Mouse (Mus musculus): ENCODE results near the gene Mindy1.

The Mindy1 gene

DNA sequence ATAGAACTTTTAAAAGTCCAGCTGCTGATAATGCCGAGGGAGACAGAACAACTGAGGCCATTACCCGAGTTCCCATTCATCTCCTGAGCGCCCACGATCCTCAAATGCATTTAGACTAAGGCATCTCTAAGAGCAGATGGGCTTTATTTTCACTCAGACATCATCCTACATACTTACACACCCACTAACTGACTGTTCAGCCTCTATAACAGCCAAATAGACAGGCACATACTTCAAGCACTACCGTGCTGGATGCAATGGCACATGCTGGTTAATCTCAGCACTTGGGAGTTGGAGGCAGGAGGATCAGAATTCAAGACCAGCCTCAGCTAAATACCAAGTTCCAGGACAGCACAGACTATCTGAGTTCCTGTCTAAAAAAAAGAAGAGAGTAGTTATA lies 11.4 kb upstream of the Mindy1 start:
- no peak for DNase-seq

DNA sequence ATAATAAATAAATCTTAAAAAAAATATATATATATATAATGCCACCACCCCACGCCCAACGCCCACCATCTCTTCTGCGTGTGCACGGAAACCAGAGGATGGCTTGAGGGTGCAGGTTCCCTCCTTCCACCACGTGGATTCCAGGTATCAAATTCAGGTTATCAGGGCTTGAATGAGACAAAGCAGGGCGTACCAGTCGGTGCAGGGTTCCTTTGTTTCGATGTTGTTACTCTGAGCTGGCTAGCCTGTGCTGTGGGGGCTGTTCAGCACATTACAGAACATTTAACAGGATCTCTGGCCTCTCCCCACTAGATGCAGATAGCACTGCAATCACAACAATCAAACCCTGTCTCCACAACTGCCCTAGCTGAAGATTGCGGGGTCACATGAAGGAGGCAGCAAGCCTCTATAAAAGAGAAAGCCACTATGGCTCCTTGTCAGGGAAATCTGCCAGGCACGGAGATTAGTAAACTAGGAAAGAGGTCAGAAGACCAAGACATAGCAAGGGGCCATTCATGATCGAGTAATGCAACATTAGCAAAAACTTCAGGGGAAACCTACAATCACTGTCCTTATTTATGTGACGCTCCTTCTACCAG lies 10.3 kb upstream of the Mindy1 start:
- no peak for DNase-seq

DNA sequence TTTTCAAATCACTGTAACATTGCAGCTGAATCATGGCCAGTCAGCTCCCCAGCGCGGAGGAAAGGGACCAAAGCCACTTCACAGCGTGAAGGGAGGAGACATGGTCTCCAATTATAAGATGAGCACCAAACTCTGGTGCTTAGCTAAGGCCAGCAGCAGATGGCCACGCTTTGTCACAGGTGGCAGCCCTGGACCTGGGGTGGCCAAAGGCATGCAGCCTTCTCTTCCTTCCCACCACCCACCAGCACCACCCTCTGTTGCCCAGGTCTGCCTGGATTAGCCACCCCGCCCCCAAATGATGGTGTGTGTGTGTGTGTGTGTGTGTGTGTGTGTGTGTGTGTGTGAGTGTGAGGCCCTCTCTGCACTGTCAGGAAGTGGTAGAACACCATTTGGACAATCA lies 7.7 kb upstream of the Mindy1 start:
- DNase-seq = no peak

DNA sequence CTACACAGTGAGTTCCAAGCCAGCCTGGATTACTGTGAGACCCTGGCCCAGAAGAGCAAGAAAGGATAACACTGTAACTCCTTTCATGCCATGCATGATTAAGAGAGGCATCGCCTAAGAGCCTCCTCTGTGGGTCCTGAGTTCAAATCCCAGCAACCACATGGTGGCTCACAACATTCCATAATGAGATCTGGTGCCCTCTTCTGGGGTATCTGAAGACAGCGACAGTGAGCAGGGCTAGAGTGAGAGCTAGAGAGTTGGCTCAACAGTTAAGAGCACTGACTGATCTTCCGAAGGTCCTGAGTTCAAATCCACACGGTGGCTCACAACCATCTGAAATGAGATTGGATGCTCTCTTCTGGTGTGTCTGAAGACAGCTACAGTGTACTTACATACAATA lies 6.7 kb upstream of the Mindy1 start:
- no peak for DNase-seq

DNA sequence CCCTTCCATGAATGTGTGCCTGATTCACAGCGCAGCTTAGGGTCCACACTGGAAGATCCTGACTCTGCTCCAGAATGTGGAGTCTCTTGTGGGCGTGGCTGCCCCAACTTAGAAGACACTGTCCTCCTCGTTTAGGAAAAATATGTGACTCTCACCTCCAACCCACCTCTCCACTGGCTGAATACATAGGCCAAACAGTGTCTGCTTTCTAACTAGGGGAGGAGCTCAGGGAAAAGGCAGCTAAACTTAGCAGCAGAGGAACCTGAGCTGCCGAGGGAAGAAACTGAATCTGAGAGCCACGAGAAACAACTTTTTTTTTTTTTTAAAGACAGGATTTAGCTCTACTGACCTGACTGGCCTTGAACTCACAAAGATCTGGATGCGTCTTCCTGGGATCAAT lies 6.0 kb upstream of the Mindy1 start:
- DNase-seq = no peak

DNA sequence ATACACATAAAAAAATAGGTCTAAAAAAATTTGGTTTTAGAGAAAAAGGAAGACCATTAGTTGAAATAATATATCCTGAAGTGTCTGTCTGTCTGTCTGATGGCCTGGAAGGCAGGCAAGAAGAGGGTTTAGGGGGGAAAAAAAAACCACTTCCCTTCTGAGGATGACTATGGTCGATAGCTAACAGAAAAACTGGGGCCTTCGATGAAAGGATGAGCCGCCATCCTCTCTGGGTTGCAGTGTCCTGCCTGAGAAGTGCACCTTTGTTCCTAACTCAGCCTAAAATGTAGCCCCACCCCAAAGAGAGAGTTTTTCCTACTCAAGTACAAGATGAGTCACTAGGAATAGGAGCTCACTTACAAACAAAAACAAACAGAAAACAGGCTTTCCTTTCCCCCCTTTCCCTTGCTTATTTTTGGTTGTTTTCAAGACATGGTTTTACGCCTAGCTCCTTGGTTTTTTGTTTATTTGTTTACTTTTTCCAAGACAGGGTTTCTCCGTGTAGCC lies 4.7 kb upstream of the Mindy1 start:
- no peak for DNase-seq

DNA sequence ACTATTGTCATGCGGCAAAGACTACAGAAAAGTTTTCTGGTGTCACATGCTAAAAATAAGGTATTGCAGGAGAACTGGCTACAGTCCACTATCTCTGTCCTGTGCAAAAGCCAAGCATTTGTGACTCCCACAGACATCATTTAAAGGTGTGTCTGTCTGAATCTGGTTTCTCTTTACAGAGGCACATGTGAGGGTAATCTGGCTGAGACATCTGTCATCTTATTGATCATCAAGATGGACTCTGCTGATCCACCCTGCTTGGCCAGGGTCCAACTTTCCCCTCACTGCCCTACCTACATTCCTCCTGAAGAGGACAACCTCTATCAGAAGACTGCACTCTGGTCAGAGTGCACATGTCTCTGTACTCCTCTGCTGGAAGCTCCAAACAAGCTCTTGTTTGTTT lies 4.0 kb upstream of the Mindy1 start:
- peak; percentile 48 for DNase-seq

DNA sequence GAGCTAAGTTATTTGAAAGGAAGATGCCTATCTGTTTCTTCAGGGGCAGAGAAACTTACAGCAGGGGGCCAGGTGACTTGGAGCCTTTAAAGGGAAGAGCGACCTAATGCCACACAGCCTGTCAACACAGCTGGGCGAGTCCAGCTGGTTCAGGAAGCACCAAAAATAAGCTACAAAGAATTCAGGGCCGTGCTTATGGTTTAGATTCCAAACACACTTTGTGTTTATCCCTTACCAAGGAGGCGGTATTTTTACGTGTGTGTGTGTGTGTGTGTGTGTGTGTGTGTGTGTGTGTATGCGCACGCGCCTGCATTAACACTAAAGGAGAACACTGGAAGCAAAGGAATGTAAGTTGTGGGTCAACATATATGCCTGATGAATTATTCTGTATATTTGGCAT lies 398 bp upstream of the Mindy1 start:
- DNase-seq = peak; percentile 31

DNA sequence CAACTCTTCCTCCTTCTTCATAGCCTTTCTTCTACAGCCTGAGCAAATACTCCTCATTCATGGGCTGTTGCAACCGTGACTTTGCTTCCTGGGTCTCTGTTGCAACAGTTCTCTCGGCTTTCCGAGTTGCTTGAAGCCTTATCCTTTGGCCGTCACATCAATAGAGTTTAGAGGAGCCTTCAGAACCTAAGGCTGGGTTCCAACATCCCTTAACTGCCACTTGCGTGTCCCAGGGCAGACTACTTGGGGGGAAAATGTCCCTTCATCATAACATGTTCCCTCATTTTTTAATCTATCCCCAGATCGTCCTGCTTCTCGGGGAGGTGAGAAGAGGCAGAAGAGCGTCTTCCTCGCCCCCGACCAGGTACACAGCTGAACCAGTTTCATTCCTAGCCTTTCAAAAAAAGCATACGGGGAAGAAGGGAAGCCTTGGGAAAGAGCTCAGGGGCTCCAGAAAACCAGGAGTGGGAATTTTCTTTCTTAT lies 1.3 kb downstream of the Mindy1 start:
- no peak for DNase-seq

DNA sequence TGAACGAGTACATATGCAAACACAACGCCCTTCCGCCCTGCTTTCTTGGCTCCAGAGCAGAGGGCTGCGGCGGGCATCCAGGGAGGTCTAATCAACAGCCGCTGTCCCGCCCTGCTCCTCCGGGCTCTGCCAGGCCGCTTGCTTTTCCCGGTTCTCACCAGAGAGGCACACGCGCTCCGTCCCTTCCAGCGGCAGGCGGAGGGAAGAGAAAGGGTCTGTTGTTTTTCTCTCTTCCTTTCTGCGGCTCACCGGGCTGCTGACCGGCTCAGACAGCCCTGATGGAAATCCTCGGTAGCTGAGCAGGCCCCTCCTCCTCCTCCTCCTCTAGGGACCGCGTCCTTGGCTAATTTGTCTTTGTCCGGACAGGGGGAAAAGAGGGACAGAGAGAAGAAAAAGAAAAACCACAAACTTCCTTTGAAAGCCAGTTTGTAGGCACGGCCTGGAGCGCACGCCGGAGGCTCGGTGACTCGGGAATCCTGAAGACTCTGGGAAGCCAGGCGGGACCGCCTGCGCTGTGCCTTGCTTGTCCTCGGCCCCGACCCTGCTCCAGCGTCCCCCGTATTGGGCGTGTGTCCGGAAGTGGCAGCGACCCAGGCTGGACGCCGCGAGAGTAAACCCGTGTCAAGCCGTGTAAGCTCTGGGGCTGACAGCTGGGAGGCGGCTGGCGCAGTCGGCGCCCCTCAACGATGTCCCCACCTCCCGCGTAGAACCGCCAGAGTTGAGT lies 1.9 kb downstream of the Mindy1 start:
- peak; percentile 89 for DNase-seq

DNA sequence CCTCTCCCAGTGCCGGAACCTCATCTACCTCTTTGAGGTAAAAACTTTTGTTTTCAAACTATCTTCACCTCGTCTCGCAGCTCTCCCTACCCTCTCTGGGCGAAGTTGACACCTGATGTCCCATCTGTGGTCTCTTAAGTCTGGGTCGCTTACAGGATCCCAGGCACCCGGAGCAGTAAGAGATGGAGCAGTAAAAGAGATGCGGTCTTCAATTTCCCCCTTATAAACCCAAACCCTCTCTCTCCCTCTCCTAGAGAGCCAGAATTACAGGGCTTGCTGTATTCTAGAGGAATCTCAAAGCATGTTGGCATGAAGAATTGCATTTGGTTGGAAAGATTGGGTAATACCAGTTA lies 2.4 kb downstream of the Mindy1 start:
- DNase-seq = no peak

DNA sequence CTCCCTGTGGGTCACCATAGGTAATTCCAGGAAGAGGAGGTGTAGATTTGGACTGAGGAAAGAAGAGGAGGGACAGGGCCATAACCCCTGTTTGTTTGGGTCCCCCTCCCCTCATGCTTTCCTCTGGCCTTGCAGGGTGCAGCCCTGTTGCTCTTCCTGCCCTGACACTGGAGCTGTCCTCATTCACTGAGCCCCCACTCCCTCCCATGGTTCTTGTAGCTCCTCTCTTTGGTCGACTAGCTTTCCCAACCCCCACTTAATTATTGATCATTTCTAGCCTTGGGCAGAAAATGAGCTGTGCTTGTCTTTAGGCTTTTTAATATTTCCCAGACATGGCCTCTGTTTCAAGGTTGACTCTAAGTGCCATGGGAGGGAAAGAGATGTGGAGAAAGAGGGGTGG lies 2.9 kb downstream of the Mindy1 start:
- peak; percentile 20 for DNase-seq

DNA sequence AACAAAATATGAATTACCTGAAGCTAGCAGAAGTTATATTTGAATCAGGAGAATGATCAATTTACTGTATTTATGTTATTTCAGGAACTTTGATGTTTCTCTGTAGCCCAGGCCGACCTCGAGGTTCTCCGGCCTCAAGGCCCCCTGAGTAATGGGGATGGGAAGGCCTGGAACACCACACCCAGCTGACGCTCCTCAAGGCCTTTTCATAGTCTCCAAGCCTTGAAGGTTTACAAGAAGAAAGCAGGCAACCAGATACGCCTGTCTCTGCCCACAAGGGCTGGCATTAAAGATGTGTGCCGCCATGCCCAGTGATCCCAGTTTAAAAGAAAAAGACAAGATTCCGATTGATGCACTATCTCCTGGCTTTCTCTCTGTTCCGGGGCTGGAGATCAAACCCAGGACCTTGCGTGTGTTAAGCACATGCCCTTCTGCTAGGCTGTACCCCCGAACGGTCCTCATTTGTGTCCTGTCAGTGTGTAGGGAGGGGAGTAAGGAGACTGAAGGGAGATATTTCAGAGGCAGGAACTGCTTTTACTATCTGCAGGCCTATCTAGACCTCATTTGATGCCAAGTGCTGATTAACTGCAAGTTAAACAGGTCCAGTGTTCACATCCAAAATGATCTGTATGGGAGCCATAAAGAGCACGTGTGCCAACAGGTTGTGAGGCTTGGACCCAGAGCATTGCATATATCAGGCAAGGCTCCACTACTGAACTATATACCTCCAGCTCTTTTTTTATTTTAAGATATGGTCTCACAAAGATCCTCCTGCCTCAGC lies 3.5 kb downstream of the Mindy1 start:
- no peak for DNase-seq

DNA sequence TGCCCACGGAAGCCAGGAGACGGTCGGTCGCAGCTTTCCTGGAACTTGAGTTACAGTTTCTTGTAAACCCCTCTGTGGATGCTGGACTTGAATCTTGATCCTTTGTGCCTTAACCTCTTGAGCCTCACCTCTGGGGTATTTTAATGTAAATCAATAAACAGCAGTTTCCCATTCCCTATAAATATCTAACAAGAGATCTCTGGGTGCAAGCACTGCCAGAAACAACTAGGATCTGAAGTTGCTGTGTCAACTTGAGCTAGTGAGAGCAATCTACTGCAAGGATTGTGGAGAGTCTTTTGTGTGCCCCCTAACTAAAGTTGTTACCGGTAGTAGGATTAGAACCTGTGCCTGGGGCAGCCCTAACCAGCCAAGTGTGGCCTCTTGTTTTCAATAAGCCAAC lies 4.2 kb downstream of the Mindy1 start:
- no peak for DNase-seq

DNA sequence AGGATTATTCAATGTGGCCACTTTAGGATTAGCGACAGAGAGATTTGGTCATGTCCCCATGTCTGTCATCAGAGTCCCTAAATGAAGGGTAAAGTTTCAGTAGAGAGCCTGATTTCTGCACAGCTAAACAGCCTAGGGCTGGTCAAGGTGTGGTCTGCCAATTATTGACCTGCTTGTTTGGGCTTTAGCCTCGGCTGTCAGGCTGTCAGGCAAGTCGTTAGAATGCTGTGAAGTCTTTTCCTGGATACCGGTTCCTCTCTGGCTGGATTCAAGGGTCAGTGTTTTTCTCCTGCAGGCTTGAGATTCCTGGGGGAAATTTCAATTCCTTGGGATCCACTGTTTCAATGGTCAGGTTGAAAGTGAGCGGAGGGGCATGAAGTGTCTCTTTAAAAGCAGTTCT lies 4.9 kb downstream of the Mindy1 start:
- DNase-seq = no peak

DNA sequence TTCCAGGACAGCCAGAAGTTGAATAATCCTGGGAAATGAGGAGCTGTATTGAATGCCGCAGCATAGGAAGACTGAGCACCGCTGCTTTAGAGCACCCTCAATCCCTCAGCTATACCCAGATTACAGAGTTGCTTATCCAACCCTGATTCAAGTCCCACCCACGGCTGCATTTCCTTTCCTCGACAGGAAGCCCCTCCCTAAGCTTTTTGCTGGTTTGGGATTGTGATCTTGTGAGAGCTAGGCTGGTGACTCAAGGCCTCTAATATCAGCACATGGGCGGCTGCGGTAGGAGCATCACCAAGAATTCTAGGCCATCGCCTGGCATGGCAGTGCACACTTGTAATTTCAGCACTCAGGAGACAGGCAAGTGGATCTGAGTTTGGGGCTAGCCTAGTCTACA lies 5.4 kb downstream of the Mindy1 start:
- DNase-seq = no peak

DNA sequence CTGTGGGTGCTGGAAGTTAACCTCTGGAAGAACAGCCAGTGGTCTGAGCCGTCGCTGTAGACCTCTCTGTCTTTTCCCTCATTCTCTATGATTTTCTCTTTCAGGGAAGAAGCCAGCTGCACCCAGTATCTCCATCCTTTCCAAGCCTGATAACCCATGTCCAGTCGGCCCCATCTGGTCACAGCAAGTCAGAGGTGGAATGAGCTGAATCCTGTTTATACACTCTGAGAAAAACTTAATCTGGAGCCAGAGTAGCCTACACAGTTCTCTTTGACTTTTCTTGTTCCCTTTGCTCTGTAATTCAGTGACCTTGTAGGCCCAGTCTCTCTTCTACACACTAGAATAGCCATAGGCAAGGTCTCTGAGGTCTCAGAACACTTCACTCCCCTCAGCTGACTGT lies 6.4 kb downstream of the Mindy1 start:
- DNase-seq = no peak

DNA sequence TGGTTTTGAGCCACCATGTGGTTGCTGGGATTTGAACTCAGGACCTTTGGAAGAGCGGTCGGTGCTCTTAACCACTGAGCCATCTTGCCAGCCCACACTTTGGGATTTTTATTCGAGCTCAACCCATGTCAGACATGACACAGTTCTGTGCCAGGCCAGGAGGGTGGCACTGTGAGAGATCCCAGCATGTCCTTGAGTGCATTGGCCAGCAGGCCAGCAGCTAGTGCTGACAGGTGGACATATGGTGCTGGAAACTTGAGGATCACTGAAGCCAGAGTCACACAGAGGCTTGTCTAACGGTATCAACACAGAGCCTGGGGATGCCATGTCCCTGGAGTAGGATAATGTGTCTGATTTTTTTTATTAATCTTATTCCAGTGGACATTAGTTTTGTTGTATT lies 8.3 kb downstream of the Mindy1 start:
- DNase-seq = no peak

DNA sequence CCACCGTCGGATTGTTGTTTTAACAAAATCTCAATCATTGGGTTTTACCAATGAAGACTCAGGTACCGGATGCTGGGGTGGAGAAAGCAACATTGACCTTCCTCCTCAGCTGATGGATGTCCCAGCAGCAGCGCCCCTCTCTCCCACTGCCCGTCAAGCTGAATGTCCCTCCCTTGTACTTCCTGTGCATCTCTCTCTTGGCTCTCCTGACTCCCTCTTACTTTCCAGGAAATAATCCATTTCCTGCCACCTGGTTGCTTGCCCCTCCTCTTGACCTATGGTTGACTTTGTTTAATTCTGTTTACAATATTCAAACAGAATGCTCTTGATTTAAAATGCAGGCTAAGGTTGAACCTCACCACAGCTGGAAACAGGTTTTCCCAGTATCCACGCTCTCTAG lies 9.0 kb downstream of the Mindy1 start:
- DNase-seq = no peak

DNA sequence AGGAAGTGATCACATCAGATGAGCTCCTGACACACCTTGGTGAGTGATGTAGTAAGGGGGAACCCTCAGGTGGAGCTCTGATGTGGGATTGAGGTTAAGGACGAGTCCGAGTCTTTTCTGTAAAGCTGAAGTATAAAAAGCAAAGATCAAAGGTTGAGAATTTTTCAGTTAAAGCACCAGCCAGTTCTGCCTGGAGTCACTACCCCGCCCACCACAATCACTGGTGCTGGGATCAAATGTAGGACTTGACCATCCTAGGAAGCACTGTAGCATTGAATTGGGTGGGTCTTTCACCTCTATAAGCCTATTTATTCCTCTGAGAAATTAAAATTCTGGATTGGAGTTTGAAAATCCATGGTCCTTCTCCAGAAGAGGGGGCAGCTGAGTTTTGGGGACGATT lies 9.9 kb downstream of the Mindy1 start:
- DNase-seq = no peak

DNA sequence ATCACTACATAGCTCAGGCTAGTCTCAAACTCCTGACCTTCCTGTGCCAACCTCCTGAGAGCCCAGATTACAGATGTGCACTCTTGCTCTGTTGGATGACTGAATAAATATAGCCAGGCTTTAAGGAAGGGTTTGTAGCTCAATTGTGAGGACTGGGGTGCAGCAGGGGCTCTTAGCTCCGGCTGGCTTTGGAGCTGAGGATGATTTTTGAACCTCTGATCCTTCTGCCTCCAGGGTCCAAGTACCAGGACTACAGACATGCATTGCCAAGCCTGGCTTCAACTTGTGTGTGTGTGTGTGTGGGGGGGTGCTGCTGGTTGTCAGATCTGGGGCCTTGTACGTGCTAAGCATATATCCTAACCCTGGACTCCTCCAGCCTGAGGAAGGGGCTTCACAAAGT lies 11.8 kb downstream of the Mindy1 start:
- no peak for DNase-seq

DNA sequence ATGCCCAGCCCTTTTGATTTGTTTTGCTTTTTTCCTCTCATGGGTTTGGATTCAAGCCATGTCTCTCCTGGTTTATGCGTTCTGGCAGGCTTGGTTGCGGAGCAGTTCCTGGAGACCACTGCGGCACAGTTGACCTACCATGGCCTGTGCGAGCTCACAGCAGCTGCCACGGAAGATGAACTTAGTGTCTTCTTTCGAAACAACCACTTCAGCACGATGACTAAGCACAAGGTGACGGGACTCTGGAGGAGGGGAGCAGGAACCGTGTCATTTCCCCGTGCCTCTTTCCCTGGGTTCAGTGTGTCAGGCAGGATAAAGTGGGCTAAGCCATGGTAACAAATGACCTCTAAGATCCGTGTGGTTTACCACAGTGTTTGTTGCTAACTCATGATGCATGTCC lies 12.4 kb downstream of the Mindy1 start:
- no peak for DNase-seq

DNA sequence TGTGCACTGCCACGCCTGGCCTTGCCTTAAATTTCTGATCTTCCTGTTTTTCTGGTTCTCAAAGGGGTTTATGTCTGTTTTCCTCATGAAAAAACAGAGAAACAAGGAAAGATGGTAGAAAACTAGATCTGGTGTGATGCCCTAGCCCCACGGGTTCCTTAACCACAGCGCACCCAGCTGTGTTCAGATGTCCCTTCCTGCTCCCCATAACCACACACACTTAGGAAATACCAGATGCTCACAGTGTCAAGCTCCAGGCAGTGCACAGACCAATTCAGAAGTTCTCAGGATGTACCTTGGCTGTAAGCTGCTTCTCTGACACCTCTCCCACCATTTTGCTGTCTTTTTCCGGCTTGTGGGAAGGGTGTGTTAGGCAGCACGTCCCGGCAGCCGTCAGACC lies 13.2 kb downstream of the Mindy1 start:
- no peak for DNase-seq

DNA sequence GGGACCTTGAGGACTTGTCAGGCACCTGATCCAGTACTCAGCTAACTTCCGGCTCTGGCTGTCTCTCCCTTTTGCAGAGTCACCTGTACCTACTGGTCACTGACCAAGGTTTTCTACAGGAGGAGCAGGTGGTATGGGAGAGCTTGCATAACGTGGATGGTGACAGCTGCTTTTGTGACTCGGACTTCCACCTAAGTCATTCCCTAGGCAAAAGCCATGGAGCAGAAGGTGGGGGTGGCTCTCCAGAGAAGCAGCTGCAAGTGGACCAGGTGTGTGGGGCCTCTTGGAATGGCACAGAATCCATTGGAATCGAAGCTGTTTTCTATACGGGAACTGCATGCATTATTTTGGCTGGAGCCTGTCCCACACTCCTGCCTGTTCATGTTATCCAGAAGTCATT lies 13.6 kb downstream of the Mindy1 start:
- no peak for DNase-seq
